Mouse (Mus musculus) MEL (cell line): ENCODE results near the gene Tpcn2. TPM values are rescaled to one million over a fixed set of nuclear protein-coding genes. Genes with fewer than 3 reads are reported as not detected.

Experiments used
- DNase-seq: peaks from one replicate; pipeline ENCODE4 v3.0.0; 2011; ENCODE audit warnings: low read depth, low spot score
- H3K27ac ChIP-seq: 2 replicates; pipeline ENCODE4 v1.5.1; 2012; ENCODE audit warnings: low read depth, mild to moderate bottlenecking, control low read depth, low read length, moderate library complexity; ENCODE audit not compliant: control insufficient read depth
- H3K27me3 ChIP-seq, 2 experiments: fragments of 150-350 bp in 1 of 2; sonication (generic) in 1 of 2; 2 replicates each; pipeline ENCODE4 v1.6.1; 2012; ENCODE audit warnings: low read length in 2 of 2, mild to moderate bottlenecking in 2 of 2, improper control_type of control experiment in 1 of 2, moderate library complexity in 1 of 2; ENCODE audit not compliant: insufficient read depth in 2 of 2, control insufficient read depth in 1 of 2
- H3K36me3 ChIP-seq, 2 experiments: 2 replicates each; pipeline ENCODE4 v1.6.1; 2012 to 2014; ENCODE audit warnings: low read length in 2 of 2, improper control_type of control experiment in 1 of 2, inconsistent platforms in 1 of 2, mild to moderate bottlenecking in 1 of 2; ENCODE audit not compliant: insufficient read depth in 2 of 2, control insufficient read depth in 1 of 2
- H3K4me1 ChIP-seq, 2 experiments: fragments of 150-350 bp in 1 of 2; sonication (generic) in 1 of 2; 2 replicates each; pipeline ENCODE4 v1.6.1; 2012; ENCODE audit warnings: low read length in 2 of 2, improper control_type of control experiment in 1 of 2, mild to moderate bottlenecking in 1 of 2; ENCODE audit not compliant: insufficient read depth in 2 of 2, control insufficient read depth in 1 of 2
- H3K4me3 ChIP-seq, 2 experiments: fragments of 150-350 bp in 1 of 2; sonication (generic) in 1 of 2; 2 replicates each; pipeline ENCODE4 v1.5.1; 2012; ENCODE audit warnings: low read depth in 2 of 2, low read length in 2 of 2, mild to moderate bottlenecking in 2 of 2, moderate library complexity in 2 of 2, control low read depth in 1 of 2, improper control_type of control experiment in 1 of 2; ENCODE audit not compliant: control insufficient read depth in 1 of 2, insufficient read depth in 1 of 2
- H3K79me2 ChIP-seq: 2 replicates; pipeline ENCODE4 v1.6.1; 2012; ENCODE audit warnings: mild to moderate bottlenecking, low read length, moderate library complexity; ENCODE audit not compliant: control insufficient read depth, poor library complexity, insufficient read depth
- H3K9ac ChIP-seq: 2 replicates; pipeline ENCODE4 v1.6.1; 2012; ENCODE audit warnings: low read depth, mild to moderate bottlenecking, control low read depth, low read length, moderate library complexity; ENCODE audit not compliant: control insufficient read depth, poor library complexity, severe bottlenecking
- H3K9me3 ChIP-seq: fragments of 150-350 bp; sonication (generic); replicated peaks from 2 replicates; pipeline ENCODE4 v1.6.1; 2012; ENCODE audit warnings: mild to moderate bottlenecking, low read length, improper control_type of control experiment, moderate library complexity; ENCODE audit not compliant: insufficient read depth
- CHD2 ChIP-seq: IDR thresholded peaks from 2 replicates; pipeline ENCODE4 v1.6.1; 2011; ENCODE audit warnings: low read length, improper control_type of control experiment
- E2F4 ChIP-seq: IDR thresholded peaks from 2 replicates; pipeline ENCODE4 v1.6.1; 2011; ENCODE audit warnings: low read depth, low read length, improper control_type of control experiment, borderline replicate concordance
- EP300 ChIP-seq, 2 experiments: IDR thresholded peaks; 2 replicates each; pipeline ENCODE4 v1.6.1; 2011; ENCODE audit warnings: improper control_type of control experiment in 2 of 2, low read length in 2 of 2, low read depth in 1 of 2, mild to moderate bottlenecking in 1 of 2
- ETS1 ChIP-seq: IDR thresholded peaks from 2 replicates; pipeline ENCODE4 v1.6.1; 2012; ENCODE audit warnings: low read depth, mild to moderate bottlenecking, inconsistent platforms, low read length, improper control_type of control experiment, moderate library complexity
- GATA1 ChIP-seq: IDR thresholded peaks from 2 replicates; pipeline ENCODE4 v1.6.1; 2011; ENCODE audit warnings: low read depth, low read length, improper control_type of control experiment
- HCFC1 ChIP-seq: IDR thresholded peaks from 2 replicates; pipeline ENCODE4 v1.6.1; 2012; ENCODE audit warnings: low read depth, mild to moderate bottlenecking, inconsistent platforms, low read length, improper control_type of control experiment, moderate library complexity
- JUND ChIP-seq: IDR thresholded peaks from 2 replicates; pipeline ENCODE4 v1.6.1; 2011; ENCODE audit warnings: low read depth, mild to moderate bottlenecking, improper control_type of control experiment, low read length
- KAT2A ChIP-seq: conservative IDR thresholded peaks from 2 replicates; pipeline ENCODE4 v1.6.1; 2012; ENCODE audit warnings: low read depth, low read length, improper control_type of control experiment, inconsistent platforms
- MEF2A ChIP-seq: IDR thresholded peaks from 2 replicates; pipeline ENCODE4 v1.6.1; 2014; ENCODE audit warnings: low read depth, mild to moderate bottlenecking, inconsistent platforms, low read length, improper control_type of control experiment; ENCODE audit not compliant: poor library complexity, insufficient replicate concordance, severe bottlenecking; ENCODE audit errors: extremely low read depth
- MYB ChIP-seq: IDR thresholded peaks from 2 replicates; pipeline ENCODE4 v1.6.1; 2011; ENCODE audit warnings: mild to moderate bottlenecking, low read depth, low read length, improper control_type of control experiment
- MYC ChIP-seq: IDR thresholded peaks from 2 replicates; pipeline ENCODE4 v1.6.1; 2011; ENCODE audit warnings: low read depth, mild to moderate bottlenecking, low read length, improper control_type of control experiment, moderate library complexity
- NRF1 ChIP-seq: IDR thresholded peaks from 2 replicates; pipeline ENCODE4 v1.6.1; 2014; ENCODE audit warnings: low read depth, mild to moderate bottlenecking, inconsistent platforms, low read length, improper control_type of control experiment, moderate library complexity; ENCODE audit not compliant: poor library complexity, insufficient read depth, severe bottlenecking
- POLR2A ChIP-seq, 2 experiments: IDR thresholded peaks; 2 replicates each; pipeline ENCODE4 v1.6.1; 2011 to 2012; ENCODE audit warnings: low read length in 2 of 2, mild to moderate bottlenecking in 2 of 2, control low read depth in 1 of 2, improper control_type of control experiment in 1 of 2, low read depth in 1 of 2, moderate library complexity in 1 of 2; ENCODE audit not compliant: control insufficient read depth in 1 of 2, insufficient read depth in 1 of 2, poor library complexity in 1 of 2
- POLR2AphosphoS2 ChIP-seq: IDR thresholded peaks from 2 replicates; pipeline ENCODE4 v1.6.1; 2011; ENCODE audit warnings: low read length, improper control_type of control experiment
- RAD21 ChIP-seq: IDR thresholded peaks from 2 replicates; pipeline ENCODE4 v1.6.1; 2011; ENCODE audit warnings: mild to moderate bottlenecking, low read depth, low read length, improper control_type of control experiment
- SIN3A ChIP-seq: IDR thresholded peaks from 2 replicates; pipeline ENCODE4 v1.6.1; 2012; ENCODE audit warnings: low read length, improper control_type of control experiment, inconsistent platforms
- TAL1 ChIP-seq: IDR thresholded peaks from 2 replicates; pipeline ENCODE4 v1.6.1; 2012; ENCODE audit warnings: mild to moderate bottlenecking, inconsistent platforms, low read length, moderate library complexity, mixed read lengths
- TCF12 ChIP-seq: IDR thresholded peaks from 2 replicates; pipeline ENCODE4 v1.6.1; 2014; ENCODE audit warnings: low read depth, mild to moderate bottlenecking, inconsistent platforms, low read length, improper control_type of control experiment, moderate library complexity
- UBTF ChIP-seq: IDR thresholded peaks from 2 replicates; pipeline ENCODE4 v1.6.1; 2012; ENCODE audit warnings: low read depth, mild to moderate bottlenecking, inconsistent platforms, low read length, improper control_type of control experiment, moderate library complexity, borderline replicate concordance; ENCODE audit not compliant: insufficient read depth
- USF2 ChIP-seq, 2 experiments: IDR thresholded peaks; 2 replicates each; pipeline ENCODE4 v1.6.1; 2011 to 2012; ENCODE audit warnings: improper control_type of control experiment in 2 of 2, low read length in 2 of 2, borderline replicate concordance in 1 of 2, inconsistent platforms in 1 of 2, low read depth in 1 of 2, mild to moderate bottlenecking in 1 of 2; ENCODE audit not compliant: insufficient read depth in 1 of 2
- ZKSCAN1 ChIP-seq: IDR thresholded peaks from 2 replicates; pipeline ENCODE4 v1.6.1; 2012; ENCODE audit warnings: low read depth, mild to moderate bottlenecking, inconsistent platforms, low read length, improper control_type of control experiment, moderate library complexity
- ZMIZ1 ChIP-seq: IDR thresholded peaks from 2 replicates; pipeline ENCODE4 v1.6.1; 2012; ENCODE audit warnings: low read depth, mild to moderate bottlenecking, inconsistent platforms, low read length, improper control_type of control experiment, moderate library complexity
- polyA plus RNA-seq, 2 experiments: library from polyadenylated mRNA; stranded (reverse) in 1 of 2; unstranded in 1 of 2; fragments of >175 nt in 1 of 2; fragments of >200 nt in 1 of 2; gene quantifications; 2 replicates each; pipeline versions ENCODE4 v1.2.1 to v1.2.4; 2012; ENCODE audit warnings: low replicate concordance in 2 of 2, low read depth in 1 of 2; ENCODE audit not compliant: insufficient read length in 2 of 2, insufficient read depth in 1 of 2, missing spikeins in 1 of 2
- total RNA-seq: library from RNA; depleted of rRNA; stranded (reverse); fragments of 300-350 nt; gene quantifications from 2 replicates; pipeline ENCODE4 v1.2.3, GENCODE M21; 2012

The Tpcn2 gene
- total and polyA plus RNA-seq, 3 experiments = 6.4 to 10.3 TPM; not detected in 1

- H3K9me3 ChIP-seq = no peaks in the 10 kb centered on the region
- no peaks in the 10 kb centered on the region for H3K36me3 ChIP-seq
- H3K79me2 ChIP-seq = no peaks in the 10 kb centered on the region
- DNase-seq = no peak
- no peak overlapping the region for H3K4me3 ChIP-seq
- no peak overlapping the region for H3K9ac ChIP-seq
- no peak overlapping the region for H3K27ac ChIP-seq
- TF ChIP-seq TAL1 (no peak), ZKSCAN1 (no peak), EP300 (IDR thresholded peaks at IDR 0.05; ENCODE audit: low read depth in 1 of 2, low read length in 2 of 2) (no peak), ZMIZ1 (no peak), UBTF (no peak), USF2 (IDR thresholded peaks at IDR 0.05; ENCODE audit: borderline replicate concordance in 1 of 2, insufficient read depth in 1 of 2, low read depth in 1 of 2, low read length in 2 of 2) (no peak), KAT2A (no peak), SIN3A (no peak), E2F4 (no peak), NRF1 (no peak), CHD2 (no peak), TCF12 (no peak), HCFC1 (no peak), ETS1 (no peak), POLR2A (IDR thresholded peaks at IDR 0.05; ENCODE audit: control insufficient read depth in 1 of 2, insufficient read depth in 1 of 2, low read depth in 1 of 2, low read length in 2 of 2, poor library complexity in 1 of 2) (no peak), JUND (no peak), MEF2A (no peak)
- no peaks in the 10 kb centered on the region for H3K27me3 ChIP-seq
- no peaks in the 10 kb centered on the region for H3K4me1 ChIP-seq
These were observed 35.7 kb upstream of the Tpcn2 start for GRCm38 (mm10) chr7:145319481-145319880.

GRCm38 (mm10) chr7:145317522-145317921 lies 33.7 kb upstream of the Tpcn2 start:
- no peaks in the 10 kb centered on the region for H3K9me3 ChIP-seq
- no peaks in the 10 kb centered on the region for H3K4me1 ChIP-seq
- DNase-seq = no peak
- H3K9ac ChIP-seq = no peak overlapping the region
- H3K4me3 ChIP-seq = no peak overlapping the region
- H3K27me3 ChIP-seq = no peaks in the 10 kb centered on the region
- H3K79me2 ChIP-seq = no peaks in the 10 kb centered on the region
- H3K27ac ChIP-seq = no peak overlapping the region
- TF ChIP-seq POLR2A (IDR thresholded peaks at IDR 0.05; ENCODE audit: control insufficient read depth in 1 of 2, insufficient read depth in 1 of 2, low read depth in 1 of 2, low read length in 2 of 2, poor library complexity in 1 of 2) = no peak
- TF ChIP-seq RAD21 = no peak
- TF ChIP-seq MYB = no peak
- no peak for TF ChIP-seq GATA1
- no peak for TF ChIP-seq POLR2AphosphoS2
- no peak for TF ChIP-seq MYC
- no peaks in the 10 kb centered on the region for H3K36me3 ChIP-seq
